Mouse (Mus musculus) bone marrow, adult 2 months (tissue): ENCODE results near the gene Slc35d3. TPM values are rescaled to one million over a fixed set of nuclear protein-coding genes. Genes with fewer than 3 reads are reported as not detected.

Source experiments
- H3K27ac ChIP-seq: fragments of 200-500 bp; 2 replicates; pipeline ENCODE4 v1.5.1; 2012; ENCODE audit warnings: low read depth, mild to moderate bottlenecking, control low read depth, inconsistent platforms, low read length; ENCODE audit not compliant: control insufficient read depth, poor library complexity, insufficient read depth
- H3K4me1 ChIP-seq: fragments of 200-500 bp; 2 replicates; pipeline ENCODE4 v1.6.1; 2011; ENCODE audit warnings: low read length; ENCODE audit not compliant: control insufficient read depth, insufficient read depth
- H3K4me3 ChIP-seq: fragments of 200-500 bp; replicated peaks from 2 replicates; pipeline ENCODE3; 2011; ENCODE audit warnings: mild to moderate bottlenecking, low read depth, low read length, control low read depth; ENCODE audit not compliant: control insufficient read depth
- CTCF ChIP-seq: fragments of 200-500 bp; IDR thresholded peaks from 2 replicates; pipeline ENCODE4 v1.5.1; 2011; ENCODE audit warnings: low read length, control low read depth; ENCODE audit not compliant: control insufficient read depth, insufficient read depth
- POLR2A ChIP-seq: fragments of 200-500 bp; IDR thresholded peaks from 2 replicates; pipeline ENCODE4 v1.6.1; 2011; ENCODE audit warnings: low read depth, mild to moderate bottlenecking, control low read depth, low read length, borderline replicate concordance; ENCODE audit not compliant: control insufficient read depth
- WGBS: fragments of 180-500 bp; shearing (Covaris S2); methylation state at CpG from one replicate; pipeline ENCODE4 v1.1.7; 2018; 5-methylcytosine and 5-hydroxymethylcytosine counted together
- polyA plus RNA-seq: library from polyadenylated mRNA; stranded (reverse); fragments of >200 nt; gene quantifications from 2 replicates; pipeline ENCODE4 v1.2.4, GENCODE M21; 2011; ENCODE audit warnings: low replicate concordance; ENCODE audit not compliant: missing spikeins, insufficient read depth, insufficient read length

Gene Slc35d3
- polyA plus RNA-seq, 1 experiment, result 10.7 TPM

- 37% methylated on average over 5 of the region's 5 CpGs for WGBS
- H3K27ac ChIP-seq, result no peak overlapping the region
- TF ChIP-seq CTCF (no peak), POLR2A (no peak)
- H3K4me1 ChIP-seq, result no peaks in the 10 kb centered on the region
- H3K4me3 ChIP-seq, result no peak overlapping the region
Observed at GRCm38 (mm10) chr10:19831072-19831849, 20.0 kb downstream of the Slc35d3 start.

DNA sequence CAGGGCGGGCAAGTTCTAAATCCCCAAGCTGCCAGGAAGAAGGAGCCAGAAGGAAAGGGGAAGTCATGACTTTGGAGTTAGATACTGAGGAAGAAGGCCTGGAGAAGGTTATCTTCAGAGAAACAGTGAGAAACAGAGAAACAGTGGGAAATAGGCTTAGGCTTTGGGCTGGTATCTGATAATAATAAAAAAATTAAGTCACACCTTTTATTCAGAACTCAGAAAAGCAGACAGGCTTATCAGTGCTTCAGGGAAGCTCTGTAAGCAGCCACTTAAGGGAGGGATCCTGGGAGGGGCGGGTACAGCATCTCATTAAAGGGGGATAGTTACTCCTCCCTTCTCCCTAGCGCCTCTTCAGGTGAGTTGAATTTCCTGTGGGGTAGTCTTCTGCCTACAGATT, 30.3 kb downstream of the Slc35d3 start:
- H3K4me3 ChIP-seq, result no peak overlapping the region
- WGBS, result 63% methylated on average over 3 of the region's 3 CpGs
- TF ChIP-seq POLR2A, result no peak
- TF ChIP-seq CTCF, result no peak
- H3K4me1 ChIP-seq, result no peaks in the 10 kb centered on the region
- H3K27ac ChIP-seq, result no peak overlapping the region

GRCm38 (mm10) chr10:19818723-19819355, 32.4 kb downstream of the Slc35d3 start:
- TF ChIP-seq POLR2A, result no peak
- TF ChIP-seq CTCF, result no peak
- H3K27ac ChIP-seq, result no peak overlapping the region
- 51% methylated on average over 16 of the region's 16 CpGs for WGBS
- H3K4me3 ChIP-seq, result no peak overlapping the region
- no peaks in the 10 kb centered on the region; the same call in 1 of the 2 replicates for H3K4me1 ChIP-seq

DNA sequence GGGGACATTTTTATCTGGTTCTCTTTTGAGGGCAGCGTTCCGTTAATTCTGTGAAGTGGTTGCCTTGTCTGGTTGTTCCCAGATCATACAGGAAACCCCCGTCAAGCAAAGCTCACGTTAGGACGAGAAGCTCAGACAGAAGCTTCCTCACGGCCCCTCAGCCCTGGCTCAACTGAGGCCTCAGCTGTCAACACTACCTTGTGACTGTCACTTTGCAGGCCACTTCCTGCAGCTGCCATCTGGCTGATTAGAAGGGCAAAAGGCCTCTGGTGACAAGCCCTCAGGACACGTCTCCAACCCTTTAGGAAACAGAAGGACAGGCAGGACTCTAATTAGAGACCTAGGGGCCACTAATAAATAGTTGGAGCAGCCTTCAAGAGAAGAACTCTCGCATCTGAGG, 35.9 kb downstream of the Slc35d3 start:
- TF ChIP-seq POLR2A, result no peak
- no peak for TF ChIP-seq CTCF
- Histone ChIP-seq H3K27ac (no peak overlapping the region), H3K4me1 (no peaks in the 10 kb centered on the region; the same call in 1 of the 2 replicates), H3K4me3 (no peak overlapping the region)
- 5% methylated on average over 8 of the region's 8 CpGs for WGBS

DNA sequence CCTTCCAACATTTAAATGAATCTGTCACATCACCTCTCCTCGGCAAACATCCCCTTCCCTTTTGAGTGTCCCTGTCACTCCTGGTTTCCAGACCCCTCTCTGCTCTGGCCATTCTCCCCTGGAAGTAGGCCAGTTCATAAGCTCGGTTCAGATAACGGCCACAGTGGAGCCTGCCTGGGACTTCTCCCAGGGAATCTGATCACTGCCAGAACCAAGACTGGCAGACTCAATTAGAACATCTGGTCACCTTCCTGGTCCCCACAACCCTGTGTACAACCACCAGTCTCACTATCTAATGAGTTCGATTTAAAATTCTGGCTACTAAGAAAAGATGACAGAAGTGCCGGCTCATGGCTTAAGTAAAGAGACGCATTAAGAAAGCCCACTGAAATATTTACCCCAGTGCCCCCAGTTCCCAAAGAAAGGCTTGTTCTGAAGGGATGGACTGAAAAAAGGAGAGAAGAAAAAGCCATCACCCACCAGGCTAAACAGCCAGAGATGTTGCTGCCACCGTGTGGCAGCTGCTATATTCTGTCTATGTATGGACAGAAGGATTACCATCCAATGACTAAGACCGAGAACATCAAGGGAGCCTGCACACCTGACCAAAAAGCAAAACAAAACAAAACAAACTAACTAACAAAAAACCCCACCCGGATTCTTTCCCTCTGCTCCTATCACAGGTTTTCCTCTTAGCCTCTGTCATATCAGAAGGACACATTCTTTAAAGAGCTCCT, 39.7 kb downstream of the Slc35d3 start:
- WGBS, result 55% methylated on average over 9 of the region's 9 CpGs
- no peak for TF ChIP-seq POLR2A
- TF ChIP-seq CTCF, result peak; percentile 51
- H3K27ac ChIP-seq, result no peak overlapping the region
- H3K4me1 ChIP-seq, result no peaks in the 10 kb centered on the region; the same call in 1 of the 2 replicates
- H3K4me3 ChIP-seq, result no peak overlapping the region

DNA sequence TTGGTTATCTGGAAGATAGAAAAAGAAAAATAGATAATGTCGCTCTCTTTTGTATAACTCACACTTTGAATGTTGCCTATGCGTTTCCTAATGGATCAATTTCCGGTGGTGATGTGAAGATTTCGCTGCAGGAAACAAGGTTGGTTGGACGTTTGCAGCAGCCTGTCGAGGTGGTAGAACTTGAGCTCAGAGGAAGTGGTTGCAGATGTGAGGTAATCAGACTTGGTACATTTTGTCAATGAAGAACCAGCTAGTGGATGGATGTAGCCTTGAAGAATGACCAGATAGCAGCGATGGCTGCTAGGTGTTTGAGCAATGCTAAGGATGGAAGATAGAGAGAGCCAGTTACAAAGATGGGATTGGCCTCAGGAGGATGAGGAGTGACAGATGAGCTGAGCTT, 46.5 kb downstream of the Slc35d3 start:
- TF ChIP-seq CTCF (no peak), POLR2A (no peak)
- H3K4me3 ChIP-seq, result no peak overlapping the region
- no peak overlapping the region for H3K27ac ChIP-seq
- no peaks in the 10 kb centered on the region; the same call in 1 of the 2 replicates for H3K4me1 ChIP-seq
- 13% methylated on average over 7 of the region's 7 CpGs for WGBS

DNA sequence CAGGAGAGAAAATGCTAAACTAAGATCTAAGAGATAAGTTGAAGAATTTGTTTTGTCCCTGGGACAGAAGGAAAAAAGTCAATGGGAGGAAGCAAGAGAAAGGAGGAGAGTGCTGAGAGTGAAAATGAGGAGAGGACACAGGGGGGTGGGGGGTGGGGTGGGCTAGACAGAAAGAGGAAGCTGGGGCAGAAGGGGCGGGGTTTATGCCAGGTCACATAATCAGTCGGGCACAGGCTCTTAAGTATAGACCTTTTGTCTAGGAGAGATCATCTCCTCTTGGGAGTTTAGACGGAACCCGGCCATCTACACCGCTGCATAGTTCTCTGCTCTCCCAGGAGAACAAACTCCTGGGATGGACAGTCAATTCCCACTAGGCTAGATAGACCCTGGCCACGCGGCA, 48.3 kb downstream of the Slc35d3 start:
- 57% methylated on average over 7 of the region's 7 CpGs for WGBS
- TF ChIP-seq POLR2A (no peak), CTCF (no peak)
- no peak overlapping the region for H3K27ac ChIP-seq
- no peak overlapping the region for H3K4me3 ChIP-seq
- no peaks in the 10 kb centered on the region; the same call in 1 of the 2 replicates for H3K4me1 ChIP-seq

Other genes starting within 250 kb of the Slc35d3 start
- gene Il22ra2, start 229.5 kb downstream of the Slc35d3 start, polyA plus RNA-seq, result not detected in 2 replicates
- not detected in 2 replicates for gene Il20ra, start 138.9 kb downstream of the Slc35d3 start, polyA plus RNA-seq
- 8.6 and 19.1 TPM in 2 replicates for gene Pex7, start 56.2 kb upstream of the Slc35d3 start, polyA plus RNA-seq
- 11.2 and 27.0 TPM in 2 replicates for gene Map3k5, start 83.0 kb upstream of the Slc35d3 start, polyA plus RNA-seq